Mouse (Mus musculus) MEL (cell line): ENCODE results near the gene Apba1. TPM values are rescaled to one million over a fixed set of nuclear protein-coding genes. Genes with fewer than 3 reads are reported as not detected.

Experiments used
- DNase-seq: peaks from one replicate; pipeline ENCODE4 v3.0.0; 2011; ENCODE audit warnings: low read depth, low spot score
- H3K27ac ChIP-seq: 2 replicates; pipeline ENCODE4 v1.5.1; 2012; ENCODE audit warnings: low read depth, mild to moderate bottlenecking, control low read depth, low read length, moderate library complexity; ENCODE audit not compliant: control insufficient read depth
- H3K27me3 ChIP-seq, 2 experiments: fragments of 150-350 bp in 1 of 2; sonication (generic) in 1 of 2; 2 replicates each; pipeline ENCODE4 v1.6.1; 2012; ENCODE audit warnings: low read length in 2 of 2, mild to moderate bottlenecking in 2 of 2, improper control_type of control experiment in 1 of 2, moderate library complexity in 1 of 2; ENCODE audit not compliant: insufficient read depth in 2 of 2, control insufficient read depth in 1 of 2
- H3K36me3 ChIP-seq, 2 experiments: 2 replicates each; pipeline ENCODE4 v1.6.1; 2012 to 2014; ENCODE audit warnings: low read length in 2 of 2, improper control_type of control experiment in 1 of 2, inconsistent platforms in 1 of 2, mild to moderate bottlenecking in 1 of 2; ENCODE audit not compliant: insufficient read depth in 2 of 2, control insufficient read depth in 1 of 2
- H3K4me1 ChIP-seq, 2 experiments: fragments of 150-350 bp in 1 of 2; sonication (generic) in 1 of 2; 2 replicates each; pipeline ENCODE4 v1.6.1; 2012; ENCODE audit warnings: low read length in 2 of 2, improper control_type of control experiment in 1 of 2, mild to moderate bottlenecking in 1 of 2; ENCODE audit not compliant: insufficient read depth in 2 of 2, control insufficient read depth in 1 of 2
- H3K4me3 ChIP-seq, 2 experiments: fragments of 150-350 bp in 1 of 2; sonication (generic) in 1 of 2; 2 replicates each; pipeline ENCODE4 v1.5.1; 2012; ENCODE audit warnings: low read depth in 2 of 2, low read length in 2 of 2, mild to moderate bottlenecking in 2 of 2, moderate library complexity in 2 of 2, control low read depth in 1 of 2, improper control_type of control experiment in 1 of 2; ENCODE audit not compliant: control insufficient read depth in 1 of 2, insufficient read depth in 1 of 2
- H3K79me2 ChIP-seq: 2 replicates; pipeline ENCODE4 v1.6.1; 2012; ENCODE audit warnings: mild to moderate bottlenecking, low read length, moderate library complexity; ENCODE audit not compliant: control insufficient read depth, poor library complexity, insufficient read depth
- H3K9ac ChIP-seq: 2 replicates; pipeline ENCODE4 v1.6.1; 2012; ENCODE audit warnings: low read depth, mild to moderate bottlenecking, control low read depth, low read length, moderate library complexity; ENCODE audit not compliant: control insufficient read depth, poor library complexity, severe bottlenecking
- H3K9me3 ChIP-seq: fragments of 150-350 bp; sonication (generic); replicated peaks from 2 replicates; pipeline ENCODE4 v1.6.1; 2012; ENCODE audit warnings: mild to moderate bottlenecking, low read length, improper control_type of control experiment, moderate library complexity; ENCODE audit not compliant: insufficient read depth
- CHD1 ChIP-seq: IDR thresholded peaks from 2 replicates; pipeline ENCODE4 v1.6.1; 2012; ENCODE audit warnings: low read depth, mild to moderate bottlenecking, inconsistent platforms, low read length, improper control_type of control experiment
- CHD2 ChIP-seq: IDR thresholded peaks from 2 replicates; pipeline ENCODE4 v1.6.1; 2011; ENCODE audit warnings: low read length, improper control_type of control experiment
- CTCF ChIP-seq, 3 experiments: IDR thresholded peaks in 2 of 3; conservative IDR thresholded peaks in 1 of 3; 2 replicates each; pipeline ENCODE4 v1.5.1; 2011 to 2012; ENCODE audit warnings: low read length in 3 of 3, low read depth in 2 of 3, mild to moderate bottlenecking in 2 of 3, improper control_type of control experiment in 1 of 3, inconsistent platforms in 1 of 3, mixed read lengths in 1 of 3, moderate library complexity in 1 of 3; ENCODE audit not compliant: control insufficient read depth in 1 of 3, insufficient read depth in 1 of 3, poor library complexity in 1 of 3, severe bottlenecking in 1 of 3
- ELF1 ChIP-seq: IDR thresholded peaks from 2 replicates; pipeline ENCODE4 v1.6.1; 2014; ENCODE audit warnings: low read depth, mild to moderate bottlenecking, inconsistent platforms, low read length, improper control_type of control experiment, moderate library complexity
- EP300 ChIP-seq, 2 experiments: IDR thresholded peaks; 2 replicates each; pipeline ENCODE4 v1.6.1; 2011; ENCODE audit warnings: improper control_type of control experiment in 2 of 2, low read length in 2 of 2, low read depth in 1 of 2, mild to moderate bottlenecking in 1 of 2
- ETS1 ChIP-seq: IDR thresholded peaks from 2 replicates; pipeline ENCODE4 v1.6.1; 2012; ENCODE audit warnings: low read depth, mild to moderate bottlenecking, inconsistent platforms, low read length, improper control_type of control experiment, moderate library complexity
- GATA1 ChIP-seq: IDR thresholded peaks from 2 replicates; pipeline ENCODE4 v1.6.1; 2011; ENCODE audit warnings: low read depth, low read length, improper control_type of control experiment
- HCFC1 ChIP-seq: IDR thresholded peaks from 2 replicates; pipeline ENCODE4 v1.6.1; 2012; ENCODE audit warnings: low read depth, mild to moderate bottlenecking, inconsistent platforms, low read length, improper control_type of control experiment, moderate library complexity
- JUND ChIP-seq: IDR thresholded peaks from 2 replicates; pipeline ENCODE4 v1.6.1; 2011; ENCODE audit warnings: low read depth, mild to moderate bottlenecking, improper control_type of control experiment, low read length
- MAX ChIP-seq: IDR thresholded peaks from 2 replicates; pipeline ENCODE4 v1.6.1; 2011; ENCODE audit warnings: low read length, improper control_type of control experiment
- MAZ ChIP-seq: IDR thresholded peaks from 2 replicates; pipeline ENCODE4 v1.6.1; 2012; ENCODE audit warnings: low read depth, mild to moderate bottlenecking, inconsistent platforms, low read length, improper control_type of control experiment
- MXI1 ChIP-seq: IDR thresholded peaks from 2 replicates; pipeline ENCODE4 v1.6.1; 2011; ENCODE audit warnings: mild to moderate bottlenecking, low read depth, low read length, improper control_type of control experiment
- MYB ChIP-seq: IDR thresholded peaks from 2 replicates; pipeline ENCODE4 v1.6.1; 2011; ENCODE audit warnings: mild to moderate bottlenecking, low read depth, low read length, improper control_type of control experiment
- MYC ChIP-seq: IDR thresholded peaks from 2 replicates; pipeline ENCODE4 v1.6.1; 2011; ENCODE audit warnings: low read depth, mild to moderate bottlenecking, low read length, improper control_type of control experiment, moderate library complexity
- NRF1 ChIP-seq: IDR thresholded peaks from 2 replicates; pipeline ENCODE4 v1.6.1; 2014; ENCODE audit warnings: low read depth, mild to moderate bottlenecking, inconsistent platforms, low read length, improper control_type of control experiment, moderate library complexity; ENCODE audit not compliant: poor library complexity, insufficient read depth, severe bottlenecking
- POLR2AphosphoS2 ChIP-seq: IDR thresholded peaks from 2 replicates; pipeline ENCODE4 v1.6.1; 2011; ENCODE audit warnings: low read length, improper control_type of control experiment
- SIN3A ChIP-seq: IDR thresholded peaks from 2 replicates; pipeline ENCODE4 v1.6.1; 2012; ENCODE audit warnings: low read length, improper control_type of control experiment, inconsistent platforms
- SMC3 ChIP-seq: IDR thresholded peaks from 2 replicates; pipeline ENCODE4 v1.6.1; 2011; ENCODE audit warnings: low read depth, low read length, improper control_type of control experiment
- TBP ChIP-seq: IDR thresholded peaks from 2 replicates; pipeline ENCODE4 v1.8.0; 2011; ENCODE audit warnings: low read depth, low read length, improper control_type of control experiment
- TCF12 ChIP-seq: IDR thresholded peaks from 2 replicates; pipeline ENCODE4 v1.6.1; 2014; ENCODE audit warnings: low read depth, mild to moderate bottlenecking, inconsistent platforms, low read length, improper control_type of control experiment, moderate library complexity
- USF1 ChIP-seq: IDR thresholded peaks from 2 replicates; pipeline ENCODE4 v1.6.1; 2014; ENCODE audit warnings: low read depth, mild to moderate bottlenecking, inconsistent platforms, low read length, improper control_type of control experiment, moderate library complexity
- USF2 ChIP-seq, 2 experiments: IDR thresholded peaks; 2 replicates each; pipeline ENCODE4 v1.6.1; 2011 to 2012; ENCODE audit warnings: improper control_type of control experiment in 2 of 2, low read length in 2 of 2, borderline replicate concordance in 1 of 2, inconsistent platforms in 1 of 2, low read depth in 1 of 2, mild to moderate bottlenecking in 1 of 2; ENCODE audit not compliant: insufficient read depth in 1 of 2
- ZC3H11A ChIP-seq: IDR thresholded peaks from 2 replicates; pipeline ENCODE4 v1.6.1; 2012; ENCODE audit warnings: low read depth, mild to moderate bottlenecking, inconsistent platforms, low read length, improper control_type of control experiment
- ZMIZ1 ChIP-seq: IDR thresholded peaks from 2 replicates; pipeline ENCODE4 v1.6.1; 2012; ENCODE audit warnings: low read depth, mild to moderate bottlenecking, inconsistent platforms, low read length, improper control_type of control experiment, moderate library complexity
- ZNF384 ChIP-seq: IDR thresholded peaks from 2 replicates; pipeline ENCODE4 v1.6.1; 2012; ENCODE audit warnings: low read depth, mild to moderate bottlenecking, inconsistent platforms, low read length, improper control_type of control experiment
- polyA plus RNA-seq, 2 experiments: library from polyadenylated mRNA; stranded (reverse) in 1 of 2; unstranded in 1 of 2; fragments of >175 nt in 1 of 2; fragments of >200 nt in 1 of 2; gene quantifications; 2 replicates each; pipeline versions ENCODE4 v1.2.1 to v1.2.4; 2012; ENCODE audit warnings: low replicate concordance in 2 of 2, low read depth in 1 of 2; ENCODE audit not compliant: insufficient read length in 2 of 2, insufficient read depth in 1 of 2, missing spikeins in 1 of 2
- total RNA-seq: library from RNA; depleted of rRNA; stranded (reverse); fragments of 300-350 nt; gene quantifications from 2 replicates; pipeline ENCODE4 v1.2.3, GENCODE M21; 2012

Apba1 gene
- total and polyA plus RNA-seq, 3 experiments = under 0.01 to 0.03 TPM; not detected in 1

- Histone ChIP-seq H3K4me1 (no peaks in the 10 kb centered on the region), H3K79me2 (no peaks in the 10 kb centered on the region), H3K4me3 (no peak overlapping the region)
- DNase-seq = no peak
- no peak for TF ChIP-seq MXI1
- TF ChIP-seq USF1 = no peak
- TF ChIP-seq ZMIZ1 = no peak
- TF ChIP-seq SMC3 = no peak
- TF ChIP-seq CHD1 = no peak
- no peak for TF ChIP-seq MAZ
- TF ChIP-seq ZNF384 = no peak
- TF ChIP-seq TCF12 = no peak
- no peak for TF ChIP-seq USF2 (IDR thresholded peaks at IDR 0.05; ENCODE audit: borderline replicate concordance in 1 of 2, insufficient read depth in 1 of 2, low read depth in 1 of 2, low read length in 2 of 2)
- TF ChIP-seq ETS1 = no peak
- TF ChIP-seq HCFC1 = no peak
- TF ChIP-seq GATA1 = no peak
- TF ChIP-seq NRF1 = no peak
- TF ChIP-seq MAX = no peak
- TF ChIP-seq CHD2 = no peak
- no peak for TF ChIP-seq TBP
- no peak for TF ChIP-seq SIN3A
- no peak for TF ChIP-seq JUND
- TF ChIP-seq, all 39 proteins: peak for 0
- Histone ChIP-seq H3K9ac (no peak overlapping the region), H3K36me3 (no peaks in the 10 kb centered on the region), H3K9me3 (no peaks in the 10 kb centered on the region), H3K27me3 (no peaks in the 10 kb centered on the region), H3K27ac (no peak overlapping the region)
These were observed 63.8 kb downstream of the Apba1 start for GRCm38 (mm10) chr19:23822497-23822896.

- no peaks in the 10 kb centered on the region for H3K9me3 ChIP-seq
- no peaks in the 10 kb centered on the region for H3K36me3 ChIP-seq
- no peak overlapping the region for H3K27ac ChIP-seq
- no peak overlapping the region for H3K9ac ChIP-seq
- no peaks in the 10 kb centered on the region for H3K4me1 ChIP-seq
- no peak for TF ChIP-seq TBP
- no peak for TF ChIP-seq MYB
- TF ChIP-seq TCF12 = no peak
- TF ChIP-seq MYC = no peak
- no peak for TF ChIP-seq ELF1
- TF ChIP-seq CTCF (IDR thresholded peaks at IDR 0.05 in 2 of 3, conservative IDR thresholded peaks at IDR 0.05 in 1 of 3; ENCODE audit: control insufficient read depth in 1 of 3, insufficient read depth in 1 of 3, low read depth in 2 of 3, low read length in 3 of 3, poor library complexity in 1 of 3, severe bottlenecking in 1 of 3) = no peak
- no peak for TF ChIP-seq ZMIZ1
- no peak for TF ChIP-seq MXI1
- no peak for TF ChIP-seq POLR2AphosphoS2
- no peak for TF ChIP-seq ZC3H11A
- no peak for TF ChIP-seq EP300 (IDR thresholded peaks at IDR 0.05; ENCODE audit: low read depth in 1 of 2, low read length in 2 of 2)
- TF ChIP-seq GATA1 = no peak
- TF ChIP-seq, all 39 proteins: peak for 0
- DNase-seq = no peak
- Histone ChIP-seq H3K27me3 (no peaks in the 10 kb centered on the region), H3K79me2 (no peaks in the 10 kb centered on the region), H3K4me3 (no peak overlapping the region)
These were observed 64.8 kb downstream of the Apba1 start for GRCm38 (mm10) chr19:23823533-23823932.
